Mouse (Mus musculus): ENCODE data around the gene Nubp1. TPM values are rescaled to one million over a fixed set of nuclear protein-coding genes. Genes with fewer than 3 reads are reported as not detected.

The Nubp1 gene
- total RNA-seq, 2 experiments from 2014 or later, result 16.4 to 18.1 TPM

DNA sequence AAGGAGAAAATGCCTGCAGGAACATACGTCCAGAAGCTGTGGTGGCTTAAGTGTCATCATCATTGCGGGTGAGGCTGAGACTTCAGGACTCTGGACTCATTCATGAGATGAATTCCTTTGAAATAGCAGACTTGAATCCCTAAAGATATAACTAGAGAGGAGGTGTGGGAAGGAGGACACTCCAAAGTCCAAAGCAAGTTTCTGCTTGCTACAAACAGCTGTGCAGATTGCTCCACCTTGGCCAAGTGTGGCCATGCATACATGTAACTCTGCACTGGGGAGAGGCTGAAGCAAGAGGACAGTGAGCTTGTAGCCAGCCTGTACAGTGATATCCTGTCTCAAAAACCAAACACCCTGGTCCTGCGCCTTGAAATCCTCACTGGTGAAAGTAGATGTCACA is 60.2 kb downstream of the Nubp1 start:
- DNase-seq, result no peak

Other genes with a start within 250 kb of the Nubp1 start
- gene Rpl39l, start 241.7 kb upstream of the Nubp1 start, total RNA-seq (2021), result not detected
- gene Atf7ip2, start 219.2 kb upstream of the Nubp1 start, total RNA-seq (2021), result not detected
- gene Emp2, start 98.0 kb upstream of the Nubp1 start, total RNA-seq (2021), result 10 to 100 TPM; 16.5 to 17.8 TPM
- gene Tekt5, start 16.5 kb upstream of the Nubp1 start, total RNA-seq (2021), result 1 to 10 TPM; 5.2 to 5.5 TPM
- 10 to 100 TPM; 23.4 to 26.2 TPM for gene Tvp23a, start 35.4 kb downstream of the Nubp1 start, total RNA-seq (2021)
- under 1 TPM in 1 of 2 experiments, not detected in 1; 0.10 TPM for gene Ciita, start 68.1 kb downstream of the Nubp1 start, total RNA-seq (2021)
- gene Dexi, start 131.1 kb downstream of the Nubp1 start, total RNA-seq (2021), result 10 to 100 TPM; 65.8 to 66.8 TPM
- gene Clec16a, start 133.4 kb downstream of the Nubp1 start, total RNA-seq (2021), result 100 to 1,000 TPM in 1 of 2 experiments, 10 to 100 TPM in 1; 97.8 to 103 TPM